ENCODE assay signal across 22 mouse cellular contexts in the genomic region with DNA sequence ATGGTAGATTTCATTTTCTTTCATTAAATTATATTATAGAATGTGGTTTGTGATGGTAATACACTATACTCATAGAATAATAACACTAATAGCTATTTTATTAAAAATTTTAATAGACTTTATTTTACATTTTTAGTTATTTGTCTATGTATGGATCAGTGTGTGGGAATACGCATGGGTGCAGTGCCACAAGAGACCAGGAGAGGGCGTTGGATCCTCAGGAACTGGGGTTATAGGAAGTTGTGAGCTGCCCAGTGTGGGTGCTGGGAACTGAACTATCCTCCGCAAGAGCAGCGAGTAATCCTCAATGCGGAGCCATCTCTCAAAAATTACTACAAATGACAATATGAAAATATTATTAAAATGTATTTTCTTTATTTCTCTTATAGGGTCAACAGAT.
DNase-seq lines count a peak whose midpoint lies in the region; ATAC-seq and TF ChIP-seq lines count a peak whose summit lies in the region.
"Had no signal": no experiment of that assay in that cellular context is flagged by ENCODE, and none has a peak within 500 bp of the region (broad histone marks: within the 10 kb centered on the region; RNA-seq: fewer than 3 reads in every experiment).

No protein-coding gene starts in this region.

- no peaks in the 10 kb centered on the region; the same call in 1 of the 2 replicates for H3K36me3 ChIP-seq in heart, adult 2 months (ENCODE audit: control insufficient read depth, insufficient read depth, low read length)
- H3K36me3 ChIP-seq in heart, embryonic 12.5 days: peaks cover 17% of the 10 kb centered on the region
- no peaks in the 10 kb centered on the region; the same call in 1 of the 2 replicates for H3K36me3 ChIP-seq in liver, embryonic 14.5 days (replicated peaks; ENCODE audit: control insufficient read depth, insufficient read depth, low read depth)
- 0 out of 2 replicates have a peak, but pooled peaks cover 4% of the 10 kb centered on the region for H3K36me3 ChIP-seq in liver, embryonic 11.5 days (ENCODE audit: control insufficient read depth, insufficient read depth, low read length)
- peaks cover 25% of the 10 kb centered on the region for H3K36me3 ChIP-seq in E14TG2a.4 (ENCODE audit: insufficient read depth, low read length)
- H3K36me3 ChIP-seq: intestine, embryonic 15.5 days had no signal

- no peak for DNase-seq in heart, adult 2 months
- no peak for DNase-seq in liver, embryonic 14.5 days (ENCODE audit: low read depth in 3 of 3, low spot score in 3 of 3)
- no peak for DNase-seq in liver, embryonic 11.5 days (ENCODE audit: low spot score)
- peak; percentile 38 for DNase-seq in R1 (ENCODE audit: low read depth, low spot score)
- no peak for DNase-seq in heart, adult 9 months (ENCODE audit: low spot score in 2 of 2)
- DNase-seq in retina, embryonic 14.5 days (ENCODE audit: low spot score): no peak
- DNase-seq: adrenal gland, postnatal 14 days; cerebellum, adult 9-10 months; gastrocnemius, postnatal 10 days; heart, postnatal 10 days; kidney, postnatal 25 days; liver, embryonic 13.5 days; retina, postnatal 1 day; thymus, adult 18-20 months had no signal

- TF ChIP-seq CTCF in heart, adult 2 months (IDR thresholded peaks at IDR 0.05): peak; percentile 58
- TF ChIP-seq CTCF in liver, embryonic 14.5 days (IDR thresholded peaks at IDR 0.05; ENCODE audit: low read depth): peak; percentile 37; the same call in 1 of the 2 replicates
- TF ChIP-seq CTCF in E14TG2a.4 (conservative IDR thresholded peaks at IDR 0.05; ENCODE audit: low read length): peak; percentile 56

- WGBS in heart, adult 2 months: 89% methylated on average over 5 of the region's 5 CpGs
- WGBS in heart, embryonic 12.5 days: 87% methylated on average over 5 of the region's 5 CpGs
- WGBS in liver, embryonic 14.5 days (ENCODE audit: insufficient replicate concordance): 80% methylated on average over 5 of the region's 5 CpGs
- 82% methylated on average over 5 of the region's 5 CpGs for WGBS in liver, embryonic 11.5 days

- no peak overlapping the region for H3K27ac ChIP-seq in heart, adult 2 months
- H3K27ac ChIP-seq in heart, embryonic 12.5 days (ENCODE audit: poor library complexity, severe bottlenecking): no peak overlapping the region
- no peak overlapping the region for H3K27ac ChIP-seq in liver, embryonic 14.5 days
- no peak overlapping the region for H3K27ac ChIP-seq in liver, embryonic 11.5 days (ENCODE audit: low read depth, low read length)
- H3K27ac ChIP-seq: embryonic facial prominence, embryonic 13.5 days; hindbrain, embryonic 12.5 days; intestine, embryonic 15.5 days; liver, embryonic 13.5 days; macrophage had no signal

- no peak for TF ChIP-seq EP300 in heart, adult 2 months (IDR thresholded peaks at IDR 0.05; ENCODE audit: insufficient read depth, low read depth, low read length)
- no peak for TF ChIP-seq EP300 in liver, embryonic 14.5 days (IDR thresholded peaks at IDR 0.05; ENCODE audit: low read depth)

- intact Hi-C loops in heart, adult 2 months (cut with DNase I): no loop called here

- no peak for TF ChIP-seq POLR2A in heart, adult 2 months (IDR thresholded peaks at IDR 0.05; ENCODE audit: insufficient read depth, low read depth, low read length)

- no peaks in the 10 kb centered on the region for H3K4me1 ChIP-seq in heart, adult 2 months (ENCODE audit: control insufficient read depth, insufficient read depth, low read length)
- H3K4me1 ChIP-seq in heart, embryonic 12.5 days (replicated peaks): peaks cover 5% of the 10 kb centered on the region; the same call in 1 of the 2 replicates
- peaks cover 0 to 7% of the 10 kb centered on the region in 2 experiments; a peak in 3 of 4 replicates for H3K4me1 ChIP-seq in liver, embryonic 14.5 days (replicated peaks; ENCODE audit: control insufficient read depth in 2 of 2, insufficient read depth in 2 of 2, low read length in 1 of 2)
- no peaks in the 10 kb centered on the region for H3K4me1 ChIP-seq in liver, embryonic 11.5 days (replicated peaks; ENCODE audit: control insufficient read depth, insufficient read depth, low read length)
- H3K4me1 ChIP-seq in E14TG2a.4 (replicated peaks; ENCODE audit: low read depth, low read length): no peaks in the 10 kb centered on the region
- H3K4me1 ChIP-seq: hindbrain, embryonic 12.5 days; intestine, embryonic 15.5 days had no signal

- H3K79me2 ChIP-seq in heart, adult 2 months (replicated peaks; ENCODE audit: control insufficient read depth, insufficient read depth, low read length): no peaks in the 10 kb centered on the region

- H3K27me3 ChIP-seq in heart, adult 2 months (ENCODE audit: control insufficient read depth, insufficient read depth, low read length): no peaks in the 10 kb centered on the region
- H3K27me3 ChIP-seq in heart, embryonic 12.5 days (replicated peaks): no peaks in the 10 kb centered on the region
- no peaks in the 10 kb centered on the region for H3K27me3 ChIP-seq in liver, embryonic 14.5 days (ENCODE audit: control insufficient read depth, insufficient read depth, low read length)
- H3K27me3 ChIP-seq in liver, embryonic 11.5 days (replicated peaks; ENCODE audit: control insufficient read depth, insufficient read depth, low read length): no peaks in the 10 kb centered on the region
- H3K27me3 ChIP-seq in E14TG2a.4 (ENCODE audit: insufficient read depth, low read length): no peaks in the 10 kb centered on the region
- H3K27me3 ChIP-seq: embryonic facial prominence, embryonic 13.5 days; hindbrain, embryonic 12.5 days; intestine, embryonic 15.5 days; liver, embryonic 13.5 days had no signal

- ATAC-seq in heart, embryonic 12.5 days (ENCODE audit: insufficient number of reproducible peaks, low FRiP score): no peak
- no peak for ATAC-seq in liver, embryonic 14.5 days (ENCODE audit: insufficient read depth)
- no peak for ATAC-seq in liver, embryonic 11.5 days (replicated peaks; ENCODE audit: low FRiP score)
- ATAC-seq: activated CD4-positive, CD25-positive, alpha-beta regulatory T cell, adult 4 months; intestine, embryonic 15.5 days had no signal

- no peak overlapping the region for H3K9ac ChIP-seq in heart, adult 2 months (ENCODE audit: low read depth, low read length)
- H3K9ac ChIP-seq in heart, embryonic 12.5 days: no peak overlapping the region
- no peak overlapping the region for H3K9ac ChIP-seq in liver, embryonic 14.5 days (replicated peaks)
- H3K9ac ChIP-seq in liver, embryonic 11.5 days (ENCODE audit: low read depth, low read length): no peak overlapping the region
- H3K9ac ChIP-seq: embryonic facial prominence, embryonic 13.5 days; hindbrain, embryonic 12.5 days; intestine, embryonic 15.5 days; liver, embryonic 13.5 days had no signal

- H3K4me2 ChIP-seq in heart, embryonic 12.5 days: no peak overlapping the region
- no peak overlapping the region for H3K4me2 ChIP-seq in liver, embryonic 14.5 days (ENCODE audit: low read depth)
- no peak overlapping the region for H3K4me2 ChIP-seq in liver, embryonic 11.5 days
- H3K4me2 ChIP-seq: embryonic facial prominence, embryonic 13.5 days; hindbrain, embryonic 12.5 days; intestine, embryonic 15.5 days; liver, embryonic 13.5 days; midbrain, embryonic 11.5 days had no signal

- H3K9me3 ChIP-seq in heart, embryonic 12.5 days (replicated peaks): no peaks in the 10 kb centered on the region
- H3K9me3 ChIP-seq in liver, embryonic 14.5 days (ENCODE audit: control insufficient read depth, low read length): no peaks in the 10 kb centered on the region
- no peaks in the 10 kb centered on the region for H3K9me3 ChIP-seq in liver, embryonic 11.5 days (ENCODE audit: control insufficient read depth, low read length)
- H3K9me3 ChIP-seq in E14TG2a.4 (ENCODE audit: low read length): no peaks in the 10 kb centered on the region
- H3K9me3 ChIP-seq: embryonic facial prominence, embryonic 13.5 days; hindbrain, embryonic 12.5 days; intestine, embryonic 15.5 days; liver, embryonic 13.5 days had no signal

- H3K4me3 ChIP-seq in heart, adult 2 months: no peak overlapping the region
- no peak overlapping the region for H3K4me3 ChIP-seq in heart, embryonic 12.5 days
- H3K4me3 ChIP-seq in liver, embryonic 14.5 days (ENCODE audit: insufficient read depth in 1 of 2, low read depth in 2 of 2, low read length in 2 of 2): no peak overlapping the region
- H3K4me3 ChIP-seq in liver, embryonic 11.5 days (ENCODE audit: low read depth, low read length): no peak overlapping the region
- no peak overlapping the region for H3K4me3 ChIP-seq in E14TG2a.4 (replicated peaks; ENCODE audit: low read length)
- H3K4me3 ChIP-seq: embryonic facial prominence, embryonic 13.5 days; hindbrain, embryonic 12.5 days; intestine, embryonic 15.5 days; liver, embryonic 13.5 days had no signal
